ENCODE assay signal across 8 mouse cellular contexts in the genomic region with DNA sequence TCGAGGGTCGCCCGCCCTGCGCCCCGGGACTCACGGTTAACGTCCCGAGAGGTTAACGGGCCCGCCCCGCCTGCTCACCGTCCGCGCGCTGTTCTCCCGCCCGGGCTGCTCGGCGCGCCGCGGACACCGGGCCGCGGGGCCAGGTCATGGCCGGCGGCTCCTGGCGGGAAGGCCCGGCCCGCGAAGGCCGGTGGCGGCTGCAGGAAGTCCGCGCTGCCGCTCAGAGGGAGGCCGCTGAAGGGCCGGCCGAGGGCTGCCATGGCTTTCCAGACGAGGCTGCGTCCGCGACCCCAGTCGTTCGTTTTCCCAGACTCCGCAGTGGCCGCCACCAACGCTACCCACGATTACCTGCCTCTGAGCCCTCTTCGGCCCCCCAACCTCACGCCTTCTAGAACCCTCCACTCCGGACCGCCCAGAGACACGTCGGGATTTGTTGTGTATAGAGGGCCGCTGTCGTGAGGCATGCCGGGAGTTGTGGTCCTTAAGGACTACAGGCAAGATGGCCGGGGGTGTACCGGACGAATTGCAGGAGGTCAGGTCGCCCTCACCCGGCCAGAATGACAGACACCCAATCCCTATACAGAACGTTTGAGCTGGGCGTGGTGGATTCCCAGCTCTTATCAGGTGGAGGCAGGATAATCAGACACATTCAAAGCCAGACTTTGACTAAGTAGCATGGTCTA. TPM values are rescaled to one million over a fixed set of nuclear protein-coding genes. Genes with fewer than 3 reads are reported as not detected.
DNase-seq lines count a peak whose midpoint lies in the region; ATAC-seq lines count a peak whose summit lies in the region.

A gene (minus strand): TSS at position 389 of the 683 bp plus-strand sequence.

- peak within 1 kb of the TSS; percentile 95 for H3K4me3 ChIP-seq in hindbrain, embryonic 15.5 days
- H3K4me3 ChIP-seq in macrophage (ENCODE audit: inconsistent target), result peak within 1 kb of the TSS; percentile 65

- H3K4me1 ChIP-seq in hindbrain, embryonic 15.5 days (replicated peaks), result peaks cover 20% of the 10 kb centered on the region

- H3K4me2 ChIP-seq in hindbrain, embryonic 15.5 days, result peak within 1 kb of the TSS; percentile 75

- ATAC-seq in hindbrain, embryonic 15.5 days (ENCODE audit: low FRiP score, low read depth), result peak; percentile 99

- peak; percentile 83 for DNase-seq in T-cell, adult 2 months (ENCODE audit: low spot score)
- DNase-seq in cerebellum, postnatal 36 days, result peak; percentile 91
- peak; percentile 84 to 89 for DNase-seq in frontal cortex, postnatal 36 days (ENCODE audit: low spot score in 2 of 2)
- DNase-seq in left cerebral cortex, adult 18-20 months (ENCODE audit: low spot score in 2 of 2), result peak; percentile 87 to 91
- DNase-seq in right cerebral cortex, adult 18-20 months, result peak; percentile 93
- DNase-seq in urinary bladder, postnatal 10 days (ENCODE audit: low spot score), result peak; percentile 52

- 0% methylated on average over 59 of the region's 65 CpGs for WGBS in hindbrain, embryonic 15.5 days
- under 1% methylated on average over 56 of the region's 65 CpGs for WGBS in macrophage (ENCODE audit: missing documents)

- H3K36me3 ChIP-seq in hindbrain, embryonic 15.5 days, result 0 out of 2 replicates have a peak, but pooled peaks cover 2% of the 10 kb centered on the region
- H3K36me3 ChIP-seq in macrophage (ENCODE audit: inconsistent target), result peaks cover 10% of the 10 kb centered on the region; the same call in 1 of the 2 replicates

- no peaks in the 10 kb centered on the region for H3K27me3 ChIP-seq in hindbrain, embryonic 15.5 days

- peak within 1 kb of the TSS; percentile 88 for H3K9ac ChIP-seq in hindbrain, embryonic 15.5 days

- peaks cover 44% of the 10 kb centered on the region for H3K79me2 ChIP-seq in macrophage (ENCODE audit: inconsistent target)

- H3K27ac ChIP-seq in hindbrain, embryonic 15.5 days (replicated peaks), result peak within 1 kb of the TSS; percentile 84
- H3K27ac ChIP-seq in macrophage, result peak within 1 kb of the TSS; percentile 48

- no peaks in the 10 kb centered on the region for H3K9me3 ChIP-seq in hindbrain, embryonic 15.5 days

RNA-seq across cellular contexts. Expression of the gene that starts here (rescaled TPM):
- polyA plus RNA-seq in hindbrain, embryonic 15.5 days (2015; fragmentation: Nextera tagmentation; extraction: Ambion mirVana), result 10.7 and 11.6 TPM in 2 replicates
- 10 to 100 TPM; 18.0 to 18.7 TPM for total RNA-seq in left cerebral cortex, adult 18-20 months (2021)
- total RNA-seq in macrophage (2018; cell fraction: chromatin; rRNA removed), result 10 to 100 TPM in 9 of 26 experiments, 1 to 10 TPM in 17; 1.7 to 17.9 (median 7.0) TPM
- 10 to 100 TPM in 18 of 26 experiments, 1 to 10 TPM in 8; 5.1 to 20.5 (median 14.4) TPM for total RNA-seq in macrophage (2018; cell fraction: cytosol; rRNA removed)
- 10 to 100 TPM in 11 of 26 experiments, 1 to 10 TPM in 15; 3.2 to 25.1 (median 8.5) TPM for total RNA-seq in macrophage (2018; cell fraction: nucleus; rRNA removed)
- 9.4 to 16.8 TPM (median 15.8 TPM) in 3 replicates for polyA plus RNA-seq in macrophage (2018)

Comparison
In these comparisons a context has a peak if more than half of its experiments do, and no peak if none do; other contexts are left out.
1. Peak in every context shown above with its lines: DNase-seq, ATAC-seq, H3K4me3 ChIP-seq and H3K27ac ChIP-seq.